Mouse (Mus musculus) heart, adult 2 months (tissue): ENCODE results near the gene Ncdn.

Source experiments
- CTCF ChIP-seq: fragments of 200-600 bp; IDR thresholded peaks from 2 replicates; pipeline ENCODE4 v1.8.1; 2022; ENCODE audit warnings: antibody characterized with exemption, mild to moderate bottlenecking, moderate library complexity
- EP300 ChIP-seq: fragments of 200-500 bp; IDR thresholded peaks from 2 replicates; pipeline ENCODE4 v1.6.1; 2011; ENCODE audit warnings: low read depth, low read length, control low read depth; ENCODE audit not compliant: insufficient read depth

GRCm38 (mm10) chr4:126782512-126782911, 29.3 kb upstream of the Ncdn start:
- TF ChIP-seq CTCF (no peak), EP300 (no peak)
